Mouse (Mus musculus): ENCODE data around the gene Frem1. TPM values are rescaled to one million over a fixed set of nuclear protein-coding genes. Genes with fewer than 3 reads are reported as not detected.

The Frem1 gene
- polyA plus RNA-seq, 1 experiment: 0.19 TPM

DNA sequence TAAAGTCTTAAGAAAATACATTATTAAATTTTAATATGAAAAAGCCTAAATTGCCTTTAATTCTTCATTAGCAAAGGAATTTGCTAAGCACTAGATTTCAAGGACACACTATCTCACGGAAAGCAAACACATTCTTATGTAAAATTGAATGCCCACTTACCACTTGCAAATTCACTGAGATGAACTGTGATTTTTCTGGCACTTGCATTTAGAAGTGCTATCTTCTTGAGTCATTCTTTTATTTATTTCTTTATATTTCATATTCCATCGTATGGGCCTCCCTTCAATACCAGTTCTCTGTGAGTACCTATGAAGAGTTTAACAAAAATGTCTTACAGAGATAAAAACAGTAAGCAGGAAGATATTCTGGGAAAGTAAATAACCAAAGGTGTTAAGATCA is 198.3 kb downstream of the Frem1 start:
- Histone ChIP-seq H3K4me1 (replicated peaks; ENCODE audit: control insufficient read depth, insufficient read depth, low read length) (no peaks in the 10 kb centered on the region), H3K4me3 (ENCODE audit: control insufficient read depth, insufficient read depth, low read length) (no peak overlapping the region), H3K27me3 (ENCODE audit: control insufficient read depth, insufficient read depth, low read length) (no peaks in the 10 kb centered on the region), H3K27ac (ENCODE audit: control insufficient read depth, insufficient read depth, low read length) (no peak overlapping the region), H3K36me3 (ENCODE audit: control insufficient read depth, insufficient read depth, low read length) (no peaks in the 10 kb centered on the region; the same call in 1 of the 2 replicates)
- DNase-seq: no peak
- 95% methylated on average over 2 of the region's 2 CpGs for WGBS
- TF ChIP-seq CTCF (IDR thresholded peaks at IDR 0.05; ENCODE audit: borderline replicate concordance, control insufficient read depth, extremely low read depth, insufficient read depth, low read length, poor library complexity): no peak
- TF ChIP-seq POLR2A (IDR thresholded peaks at IDR 0.05; ENCODE audit: control insufficient read depth, extremely low read depth, insufficient read depth, low read length, poor library complexity): no peak

DNA sequence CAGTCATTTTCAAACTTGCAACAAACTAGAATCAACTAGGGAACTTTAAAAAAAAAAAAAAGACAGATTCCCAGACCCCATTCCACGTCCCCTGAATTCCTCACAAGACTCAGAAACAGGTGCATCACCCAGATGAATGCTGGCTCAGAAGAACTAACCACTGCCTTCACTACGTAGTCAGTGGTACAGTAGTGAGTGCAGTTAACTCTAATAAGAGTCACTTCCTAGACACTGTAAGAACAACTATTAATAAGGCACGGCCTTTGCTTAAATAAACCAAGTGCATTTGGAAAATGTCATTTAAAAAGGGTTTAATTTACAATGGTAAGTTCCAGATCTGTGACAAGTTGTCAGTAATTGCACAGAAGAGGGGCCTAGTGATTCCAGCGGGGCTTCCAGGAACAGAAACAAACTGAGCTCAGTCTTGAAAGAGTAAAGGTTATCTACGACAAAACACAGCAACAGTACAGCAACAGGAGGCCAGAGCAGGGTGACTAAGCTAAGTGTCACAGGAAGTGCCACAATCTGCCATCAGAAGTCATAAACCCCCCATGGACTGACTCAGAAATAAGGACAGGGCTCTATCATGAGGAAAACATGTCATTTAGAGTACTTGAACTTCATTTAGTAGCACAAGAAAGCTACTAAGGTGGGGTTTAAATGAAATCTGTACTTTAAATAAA is 203.4 kb downstream of the Frem1 start:
- no peak overlapping the region for H3K27ac ChIP-seq (ENCODE audit: control insufficient read depth, insufficient read depth, low read length)
- no peak for DNase-seq
- TF ChIP-seq POLR2A (IDR thresholded peaks at IDR 0.05; ENCODE audit: control insufficient read depth, extremely low read depth, insufficient read depth, low read length, poor library complexity) (no peak), CTCF (IDR thresholded peaks at IDR 0.05; ENCODE audit: borderline replicate concordance, control insufficient read depth, extremely low read depth, insufficient read depth, low read length, poor library complexity) (no peak)
- no peak overlapping the region for H3K4me3 ChIP-seq (ENCODE audit: control insufficient read depth, insufficient read depth, low read length)
- no peaks in the 10 kb centered on the region; the same call in 1 of the 2 replicates for H3K36me3 ChIP-seq (ENCODE audit: control insufficient read depth, insufficient read depth, low read length)
- no peaks in the 10 kb centered on the region for H3K27me3 ChIP-seq (ENCODE audit: control insufficient read depth, insufficient read depth, low read length)
- WGBS: 71% methylated on average over 5 of the region's 5 CpGs
- no peaks in the 10 kb centered on the region for H3K4me1 ChIP-seq (replicated peaks; ENCODE audit: control insufficient read depth, insufficient read depth, low read length)

Other genes starting within 250 kb of the Frem1 start
- 7.4 and 9.3 TPM in 2 replicates for gene Zdhhc21, start 192.4 kb downstream of the Frem1 start, polyA plus RNA-seq (2012; rRNA removed)
- gene Cer1, start 167.2 kb downstream of the Frem1 start, polyA plus RNA-seq (2012; rRNA removed): not detected in 2 replicates